Mouse (Mus musculus) heart, adult 8-10 months (tissue): ENCODE results near the gene Fam219b. TPM values are rescaled to one million over a fixed set of nuclear protein-coding genes. Genes with fewer than 3 reads are reported as not detected.

ENCODE experiments used
- DNase-seq: peaks from one replicate; pipeline ENCODE4 v3.0.0; 2022; ENCODE audit warnings: low spot score
- total RNA-seq, 4 experiments: library from RNA; stranded (reverse); gene quantifications; 2 replicates each; pipeline ENCODE4 v1.2.4; 2022

Fam219b gene
- total RNA-seq, 4 experiments from 2014 or later = 9.5 to 11.6 (median 10.8) TPM

GRCm38 (mm10) chr9:57524439-57524838 is 12.9 kb upstream of the Fam219b start:
- DNase-seq = no peak

- no peak for DNase-seq
Measured at GRCm38 (mm10) chr9:57525516-57525915, 11.8 kb upstream of the Fam219b start.

- DNase-seq = no peak
Measured at GRCm38 (mm10) chr9:57526435-57526834, 10.9 kb upstream of the Fam219b start.

- no peak for DNase-seq
Measured at GRCm38 (mm10) chr9:57531946-57532345, 5.4 kb upstream of the Fam219b start.

- DNase-seq = no peak
Measured at GRCm38 (mm10) chr9:57536362-57536761, 966 bp upstream of the Fam219b start.

- no peak for DNase-seq
Measured at GRCm38 (mm10) chr9:57537728-57538181, 427 bp downstream of the Fam219b start.

GRCm38 (mm10) chr9:57539550-57539949 is 2.2 kb downstream of the Fam219b start:
- DNase-seq = no peak

- no peak for DNase-seq
Measured at GRCm38 (mm10) chr9:57541312-57541711, 4.0 kb downstream of the Fam219b start.

- DNase-seq = no peak
Measured at GRCm38 (mm10) chr9:57543951-57544350, 6.6 kb downstream of the Fam219b start.

GRCm38 (mm10) chr9:57547287-57547686 is 10.0 kb downstream of the Fam219b start:
- DNase-seq = peak; percentile 65

- no peak for DNase-seq
Measured at GRCm38 (mm10) chr9:57547869-57548268, 10.5 kb downstream of the Fam219b start.

GRCm38 (mm10) chr9:57549186-57549585 is 11.9 kb downstream of the Fam219b start:
- no peak for DNase-seq

- peak; percentile 68 for DNase-seq
Measured at GRCm38 (mm10) chr9:57550126-57550862, 13.0 kb downstream of the Fam219b start.

- DNase-seq = peak; percentile 63
Measured at GRCm38 (mm10) chr9:57552139-57552887, 15.0 kb downstream of the Fam219b start, which contains the start of gene Mpi. Mpi (minus strand) TSS chr9:57552763.

- no peak for DNase-seq
Measured at GRCm38 (mm10) chr9:57553119-57553518, 15.8 kb downstream of the Fam219b start.

- no peak for DNase-seq
Measured at GRCm38 (mm10) chr9:57554753-57555152, 17.4 kb downstream of the Fam219b start.

- DNase-seq = no peak
Measured at GRCm38 (mm10) chr9:57557215-57557614, 19.9 kb downstream of the Fam219b start.

- no peak for DNase-seq
Measured at GRCm38 (mm10) chr9:57558625-57559024, 21.3 kb downstream of the Fam219b start.

GRCm38 (mm10) chr9:57559568-57559967 is 22.2 kb downstream of the Fam219b start:
- no peak for DNase-seq

- no peak for DNase-seq
Measured at GRCm38 (mm10) chr9:57560263-57560662, 22.9 kb downstream of the Fam219b start.

GRCm38 (mm10) chr9:57560861-57561710 is 23.8 kb downstream of the Fam219b start, which contains the start of gene Scamp2:
Scamp2 (plus strand) TSS chr9:57560943.
- peak; percentile 94 for DNase-seq

GRCm38 (mm10) chr9:57561711-57562099 is 24.4 kb downstream of the Fam219b start:
- DNase-seq = no peak
